Mouse (Mus musculus) c-Kit-positive CD71-negative TER-119-negative erythroid progenitor cells, embryonic 14.5 days (primary cell): ENCODE measurements around the gene Sdsl.

ENCODE experiments used
- DNase-seq: peaks from one replicate; pipeline ENCODE4 v3.0.0-alpha.2; 2013; ENCODE audit warnings: low read depth

Gene Sdsl

DNA sequence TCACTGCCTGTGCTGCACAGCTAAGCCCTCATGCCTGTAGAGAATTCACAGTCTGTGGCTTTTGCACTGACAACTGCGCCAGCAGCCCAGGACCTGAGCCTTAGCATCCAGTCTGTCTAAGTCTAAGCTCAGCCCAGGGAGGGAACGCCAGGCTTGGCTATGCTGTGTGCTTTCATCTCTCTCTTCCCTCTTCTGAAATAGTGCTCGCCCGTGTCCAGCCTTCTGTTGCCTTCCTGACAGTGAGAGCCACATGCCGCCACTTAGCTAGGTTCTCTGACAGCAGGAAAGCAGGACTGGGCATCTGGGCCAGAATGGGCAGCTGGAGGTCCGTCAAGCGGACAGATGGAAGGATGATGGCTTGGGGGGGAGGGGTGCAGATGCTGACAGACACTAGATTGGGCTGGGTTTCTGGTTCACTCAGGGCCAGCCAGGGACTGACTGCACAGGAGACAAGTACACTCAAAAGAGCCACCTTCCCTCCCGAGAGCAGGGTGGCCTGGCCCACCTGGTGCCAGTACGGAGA, 21.3 kb upstream of the Sdsl start:
- DNase-seq = no peak

DNA sequence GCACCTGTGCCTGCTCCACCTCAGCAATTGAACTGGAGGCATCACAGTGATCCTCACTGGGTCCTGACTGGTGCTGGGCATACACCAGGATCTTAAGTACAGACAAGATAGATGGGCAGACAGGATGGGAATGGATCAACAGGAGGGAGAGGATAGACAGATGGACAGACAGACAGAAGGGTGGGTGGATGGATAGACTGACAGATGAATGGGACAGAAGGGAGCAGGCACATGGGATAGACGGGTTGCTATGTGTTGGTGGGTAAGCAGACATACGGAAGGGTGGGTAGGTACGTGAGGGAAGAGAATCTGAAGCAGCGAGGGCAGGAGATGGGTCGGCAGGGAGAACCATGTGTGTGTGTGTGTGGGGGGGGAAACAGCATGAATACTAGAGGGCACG, 20.8 kb upstream of the Sdsl start:
- no peak for DNase-seq

DNA sequence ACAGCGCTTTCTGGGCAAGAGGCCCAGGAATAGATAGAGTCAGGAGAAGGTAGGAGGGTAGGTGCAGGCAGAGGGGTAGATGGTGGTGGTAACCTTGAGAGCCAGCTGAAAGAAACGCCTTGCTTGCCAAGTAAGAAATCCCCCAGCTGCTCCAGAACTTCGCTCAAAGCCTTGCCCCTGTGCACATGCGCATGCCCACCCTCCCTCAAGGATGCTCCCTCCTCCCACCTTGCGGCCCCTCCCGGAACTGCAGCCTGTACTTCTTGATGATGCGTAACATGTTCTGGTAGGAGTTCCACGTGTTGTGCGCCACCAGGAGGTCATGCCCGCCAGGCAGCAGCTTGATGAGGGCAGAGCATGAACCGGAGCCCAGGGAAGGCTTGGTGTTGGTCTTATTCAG, 19.8 kb upstream of the Sdsl start:
- no peak for DNase-seq

DNA sequence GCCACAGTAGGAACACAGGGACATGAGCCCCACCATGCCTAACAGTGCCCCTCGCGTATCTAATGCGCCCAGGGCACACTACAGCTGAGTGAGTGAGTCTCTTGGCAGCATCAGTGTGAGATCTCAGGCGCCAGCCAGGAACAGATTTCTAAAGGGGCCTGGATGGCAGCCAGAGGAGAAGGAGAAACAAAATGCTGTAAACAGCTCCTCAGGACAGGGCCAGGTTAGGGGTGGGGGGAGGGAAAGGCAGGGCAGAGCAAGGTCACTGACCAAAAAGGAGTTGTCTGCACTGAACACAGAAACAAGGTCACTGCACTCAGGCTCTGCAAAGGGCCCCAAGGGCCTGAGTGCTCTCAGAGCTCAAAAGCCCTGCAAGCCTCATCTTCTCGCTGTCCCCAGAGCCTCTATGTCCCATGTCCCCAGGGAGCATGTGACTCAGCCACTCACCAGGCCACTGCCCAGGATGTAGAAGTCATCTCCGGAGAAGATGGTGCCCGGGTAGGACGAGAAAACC, 18.1 kb upstream of the Sdsl start:
- DNase-seq = no peak

DNA sequence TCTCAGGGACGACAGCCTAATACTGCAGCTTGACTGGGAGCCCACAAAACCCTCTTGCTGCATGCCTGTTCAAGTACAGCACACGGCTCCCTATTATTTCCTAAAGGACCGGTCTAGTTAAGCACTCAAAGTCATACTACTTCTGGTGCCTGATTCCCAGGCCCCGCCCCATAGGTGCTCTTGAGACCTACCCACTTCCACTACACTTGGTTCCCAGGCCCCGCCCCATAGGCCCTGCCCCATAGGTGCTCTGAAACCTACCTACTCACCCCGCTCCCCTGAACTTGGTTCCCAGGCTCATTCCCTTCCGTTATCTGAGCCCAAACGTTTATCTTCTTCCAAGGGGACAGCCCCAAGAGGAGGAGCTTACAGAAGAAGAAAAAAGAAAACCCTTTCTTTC, 15.2 kb upstream of the Sdsl start:
- no peak for DNase-seq

DNA sequence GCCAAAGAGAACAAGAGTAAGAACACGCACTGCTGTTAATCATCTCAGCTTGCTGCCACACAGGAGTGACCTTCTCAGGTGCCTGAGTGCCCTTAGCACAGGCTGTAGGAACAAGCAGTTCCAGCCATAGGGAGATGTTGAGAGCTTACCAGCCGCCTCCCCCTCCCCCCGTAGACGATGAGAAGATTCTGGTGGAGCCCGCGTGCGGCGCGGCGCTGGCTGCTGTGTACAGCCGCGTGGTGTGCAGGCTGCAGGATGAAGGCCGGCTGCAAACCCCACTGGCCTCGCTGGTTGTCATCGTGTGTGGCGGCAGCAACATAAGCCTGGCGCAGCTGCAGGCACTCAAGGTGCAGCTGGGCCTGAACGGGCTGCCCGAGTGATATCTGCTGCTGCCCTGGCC, 10.8 kb upstream of the Sdsl start:
- DNase-seq = no peak

DNA sequence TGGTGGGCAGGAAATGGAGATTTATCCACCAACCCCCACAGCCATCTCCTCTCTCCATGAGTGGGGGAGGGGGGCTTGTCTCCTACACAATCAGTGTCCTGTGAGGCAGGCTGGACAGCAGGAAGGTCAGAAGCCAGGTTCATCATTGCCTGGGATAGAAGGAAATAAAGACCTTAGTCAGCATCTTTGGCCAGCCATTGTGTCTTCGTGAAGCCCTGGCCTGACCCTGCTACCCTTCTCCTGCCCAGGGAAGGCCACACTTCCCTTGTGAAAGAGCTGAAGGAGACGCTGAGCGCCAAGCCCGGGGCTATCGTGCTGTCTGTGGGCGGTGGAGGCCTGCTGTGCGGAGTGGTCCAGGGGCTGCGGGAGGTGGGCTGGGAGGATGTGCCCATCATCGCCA, 8.6 kb upstream of the Sdsl start:
- DNase-seq = no peak

DNA sequence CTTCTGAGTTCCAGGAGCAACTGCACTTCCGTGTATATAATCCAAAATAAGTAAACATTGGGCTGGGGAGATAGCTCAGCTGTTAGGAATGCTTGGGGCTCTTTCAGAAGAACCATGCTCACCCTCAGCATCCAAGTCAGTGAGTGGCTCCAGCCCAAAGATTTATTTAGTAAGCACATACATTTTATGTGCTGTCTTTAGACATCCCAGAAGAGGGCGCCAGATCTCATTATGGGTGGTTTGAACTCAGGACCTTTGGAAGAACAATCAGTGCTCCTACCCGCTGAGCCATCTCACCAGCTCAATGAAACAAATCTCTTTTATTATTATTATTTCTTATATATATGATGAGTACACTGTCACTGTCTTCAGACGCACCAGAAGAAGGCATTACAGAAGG, 6.9 kb upstream of the Sdsl start:
- DNase-seq = no peak

DNA sequence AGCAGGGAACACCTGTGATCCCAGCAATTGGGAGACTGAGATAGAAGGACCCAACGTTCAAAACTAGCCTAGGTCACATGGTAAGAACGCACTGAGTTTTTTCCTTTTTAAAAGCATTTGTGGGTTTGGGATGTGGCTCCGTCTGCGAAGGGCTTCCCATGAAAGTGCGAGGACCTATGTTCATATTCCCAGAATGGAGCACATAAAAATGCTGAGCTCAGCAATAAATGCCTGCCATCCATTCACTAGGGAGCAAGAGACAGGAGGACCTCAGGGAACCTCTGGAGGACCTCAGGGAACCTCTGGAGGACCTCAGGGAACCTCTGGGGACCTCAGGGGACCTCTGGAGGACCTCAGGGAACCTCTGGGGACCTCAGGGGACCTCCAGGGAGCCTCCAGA, 5.4 kb upstream of the Sdsl start:
- DNase-seq = no peak

DNA sequence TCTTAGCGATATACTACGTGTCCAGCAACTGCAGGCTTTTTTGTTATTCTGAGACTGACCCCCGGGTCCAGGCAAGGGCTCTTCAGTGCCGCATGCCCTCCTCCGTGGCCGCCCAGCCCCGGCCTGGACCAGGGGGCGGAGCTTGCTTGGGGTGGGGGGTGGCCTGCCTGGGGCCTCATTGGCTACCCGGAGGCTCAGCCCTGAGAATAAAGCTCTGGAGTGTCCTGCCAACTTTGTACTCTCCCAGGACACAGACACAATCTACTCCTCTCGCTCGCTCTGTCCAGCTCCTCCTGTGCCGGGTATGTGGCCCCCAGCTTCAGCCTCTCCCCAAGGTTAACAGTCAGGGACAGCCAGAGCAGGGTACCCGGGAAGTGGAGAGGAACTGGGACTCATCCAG, 3.7 kb upstream of the Sdsl start, which contains the start of gene Sds:
Gene Sds (plus strand): TSS at position 231 of the 400 bp plus-strand sequence.
- no peak for DNase-seq

DNA sequence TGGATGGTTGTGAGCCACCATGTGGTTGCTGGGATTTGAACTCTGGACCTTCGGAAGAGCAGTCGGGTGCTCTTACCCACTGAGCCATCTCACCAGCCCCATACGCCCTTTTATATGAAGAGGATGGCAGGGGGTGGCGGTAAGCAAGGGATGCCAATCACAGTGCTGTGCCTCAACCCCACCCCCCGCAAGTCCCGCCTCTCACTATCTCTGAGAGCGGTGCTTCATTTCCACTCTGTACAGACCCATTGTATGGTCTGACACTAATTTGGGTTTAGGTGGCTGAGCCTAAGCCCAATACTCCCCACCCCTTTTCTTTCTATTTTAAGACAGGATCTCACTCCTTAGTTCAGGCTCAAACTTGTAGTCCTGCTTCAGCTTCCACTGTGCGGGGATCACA, 3.3 kb upstream of the Sdsl start:
- no peak for DNase-seq

DNA sequence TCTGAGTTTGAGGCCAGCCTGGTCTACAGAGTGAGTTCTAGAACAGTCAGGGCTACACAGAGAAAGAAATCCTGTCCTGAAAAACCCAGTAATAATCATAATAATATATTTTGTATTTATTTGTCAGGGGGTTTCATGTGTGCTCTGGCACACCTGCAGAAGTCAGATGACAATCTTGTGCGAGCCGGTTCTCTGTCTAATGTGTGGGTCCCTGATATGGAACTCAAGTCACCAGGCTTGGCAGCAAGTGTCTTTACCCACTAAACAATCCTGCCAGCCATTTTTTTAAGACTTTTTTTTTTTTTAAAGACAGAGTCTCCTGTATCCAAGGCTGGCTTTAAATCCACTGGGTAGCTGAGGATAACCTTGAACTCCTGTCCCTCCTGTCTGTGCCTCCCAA, 751 bp upstream of the Sdsl start:
- no peak for DNase-seq

DNA sequence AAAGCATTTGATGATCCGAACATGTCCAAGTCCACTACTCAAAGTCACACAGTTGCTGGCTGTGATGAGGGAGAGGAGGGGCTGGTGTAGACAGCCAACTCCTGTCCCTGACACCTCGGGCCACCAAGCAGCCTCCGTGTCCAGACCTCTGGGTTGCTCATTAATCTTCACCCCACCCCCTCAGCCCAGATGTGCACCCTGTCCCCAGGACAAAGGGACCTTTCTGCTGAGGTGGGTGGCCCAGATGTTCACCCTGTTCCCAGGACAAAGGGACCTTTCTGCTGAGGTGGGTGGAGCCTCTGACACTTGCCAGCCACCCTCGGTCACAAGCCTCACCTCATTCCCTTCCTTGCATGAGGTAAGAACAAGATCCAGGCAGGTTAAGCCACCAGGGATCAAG, 1.1 kb downstream of the Sdsl start:
- no peak for DNase-seq

DNA sequence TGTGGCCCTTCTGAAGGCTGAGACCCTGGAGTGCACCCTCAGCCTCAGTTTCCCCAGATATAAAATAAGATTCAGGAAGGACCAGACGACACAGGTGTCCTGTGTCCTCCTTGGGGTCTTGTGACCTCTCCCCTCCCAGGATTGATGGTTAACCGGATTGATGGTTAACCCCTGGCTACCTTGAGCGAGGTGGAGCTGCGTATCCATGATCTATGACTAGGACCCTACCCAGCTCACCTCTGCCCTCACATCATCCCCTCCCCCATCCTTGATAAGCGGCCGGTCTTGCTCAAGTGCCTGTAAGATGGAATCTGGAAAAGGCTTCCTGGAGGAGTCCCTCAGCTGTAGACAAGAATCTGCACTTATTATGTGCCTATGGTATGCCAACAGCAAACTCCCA, 3.8 kb downstream of the Sdsl start:
- DNase-seq = no peak

DNA sequence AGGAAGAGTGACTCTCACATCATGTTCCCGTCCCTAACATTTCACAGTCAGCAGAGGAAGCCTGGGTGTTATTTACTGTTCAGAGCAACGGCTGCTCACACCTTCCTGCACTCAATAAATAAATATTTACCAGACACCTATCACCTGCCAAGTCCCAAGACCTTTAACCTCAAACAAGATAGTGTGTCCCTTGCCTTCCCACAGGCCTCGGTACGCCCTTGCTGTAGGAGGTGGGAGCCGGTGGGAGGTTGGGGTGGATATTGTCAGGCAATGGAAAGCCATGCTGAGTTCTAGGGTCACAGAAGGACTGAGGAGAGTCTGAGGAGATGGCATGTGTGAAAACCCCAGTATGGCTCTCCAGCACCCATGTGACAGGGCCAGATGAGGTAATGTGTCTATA, 4.3 kb downstream of the Sdsl start:
- no peak for DNase-seq

DNA sequence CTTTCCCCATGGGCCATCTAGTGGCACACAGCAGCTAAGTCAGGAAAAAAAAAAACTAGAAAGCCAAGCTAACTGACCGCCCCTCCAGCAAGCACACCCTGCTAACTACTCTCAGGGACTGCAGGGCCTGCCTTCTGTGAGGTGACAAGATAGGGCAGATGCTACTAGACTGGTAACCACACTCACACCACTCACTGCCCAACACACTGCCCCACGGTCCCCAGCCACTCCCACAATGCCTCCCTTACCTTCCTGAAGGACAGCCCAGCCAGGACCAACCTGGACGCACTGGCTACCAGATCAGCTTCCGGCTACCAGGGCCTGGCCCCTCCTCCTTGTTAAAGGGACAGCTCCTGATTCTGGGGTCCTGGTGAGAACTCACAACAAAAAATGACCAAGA, 5.6 kb downstream of the Sdsl start:
- no peak for DNase-seq

DNA sequence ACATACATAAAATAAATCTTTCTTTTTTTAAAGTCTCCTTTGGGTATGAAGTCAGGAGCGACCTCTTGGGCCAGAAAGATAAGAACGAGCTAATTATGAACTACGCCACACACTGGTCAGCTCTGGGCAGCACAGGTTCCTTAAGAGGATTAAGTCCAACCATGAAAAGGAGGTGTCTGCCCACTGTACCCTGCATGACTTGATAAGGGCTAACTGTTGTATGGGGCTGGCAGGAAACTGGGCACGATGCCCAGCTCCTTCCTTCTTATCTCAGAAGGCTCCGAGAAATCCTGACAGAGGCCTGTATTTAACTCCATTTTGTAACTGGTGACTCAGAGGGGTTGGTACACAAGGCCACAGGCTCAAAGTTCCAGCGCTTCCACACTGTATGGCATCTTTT, 6.8 kb downstream of the Sdsl start:
- peak; percentile 16 for DNase-seq

DNA sequence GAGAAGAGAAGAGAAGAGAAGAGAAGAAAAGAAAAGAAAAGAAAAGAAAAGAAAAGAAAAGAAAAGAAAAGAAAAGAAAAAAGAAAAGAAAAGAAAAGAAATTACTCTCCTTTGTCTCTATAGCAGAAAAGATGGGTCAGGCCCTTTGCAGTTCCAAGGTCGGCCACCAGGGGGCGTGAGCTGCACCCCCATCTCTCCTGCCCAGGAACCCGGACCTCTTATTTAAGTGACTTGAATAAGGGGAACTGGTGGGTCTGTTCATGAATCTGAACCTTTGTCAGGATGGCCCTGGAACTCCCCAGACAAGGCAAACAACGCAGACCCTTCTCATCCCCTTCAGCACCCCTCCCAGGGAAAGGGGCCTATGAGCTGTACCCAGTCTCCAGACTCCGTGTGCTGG, 7.5 kb downstream of the Sdsl start:
- DNase-seq = peak; percentile 18

DNA sequence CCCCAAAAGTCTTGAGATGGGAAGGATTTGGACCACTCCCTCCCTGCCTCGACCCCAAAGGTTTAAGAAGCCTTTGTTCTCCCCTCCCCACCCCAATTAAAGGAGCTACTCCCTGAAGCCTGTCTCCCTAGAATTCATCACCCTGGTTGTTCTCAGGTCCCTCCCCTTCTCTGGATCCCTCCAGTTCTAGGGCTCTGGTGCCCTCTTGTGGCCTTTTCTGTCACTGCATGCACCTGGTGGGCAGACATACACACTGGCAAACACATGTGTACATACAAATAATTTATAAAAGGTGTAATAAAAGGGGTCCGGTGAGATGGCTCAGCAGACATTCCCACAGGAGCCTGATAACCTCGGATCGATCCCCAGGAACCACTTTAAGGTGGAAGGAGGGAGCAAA, 8.3 kb downstream of the Sdsl start:
- no peak for DNase-seq

DNA sequence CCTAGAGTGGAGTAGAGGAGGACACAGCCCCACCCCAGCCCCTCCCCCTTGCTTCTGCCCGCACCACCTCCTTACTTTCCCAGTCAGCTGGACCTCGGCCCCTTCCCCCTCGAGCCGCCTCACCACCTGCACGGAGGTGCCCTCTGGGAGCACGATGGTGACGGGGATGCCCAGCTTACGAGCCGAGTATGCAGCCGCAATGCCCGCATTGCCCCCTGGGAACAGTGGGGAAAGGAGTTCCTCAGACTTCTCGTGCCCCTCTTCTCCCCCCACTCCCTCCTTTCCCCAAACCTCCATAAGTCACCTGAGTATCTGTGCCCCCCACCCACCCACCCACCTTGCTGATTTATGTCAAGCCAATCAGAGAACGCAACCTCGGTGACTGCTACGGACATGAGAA, 10.7 kb downstream of the Sdsl start:
- DNase-seq = no peak

DNA sequence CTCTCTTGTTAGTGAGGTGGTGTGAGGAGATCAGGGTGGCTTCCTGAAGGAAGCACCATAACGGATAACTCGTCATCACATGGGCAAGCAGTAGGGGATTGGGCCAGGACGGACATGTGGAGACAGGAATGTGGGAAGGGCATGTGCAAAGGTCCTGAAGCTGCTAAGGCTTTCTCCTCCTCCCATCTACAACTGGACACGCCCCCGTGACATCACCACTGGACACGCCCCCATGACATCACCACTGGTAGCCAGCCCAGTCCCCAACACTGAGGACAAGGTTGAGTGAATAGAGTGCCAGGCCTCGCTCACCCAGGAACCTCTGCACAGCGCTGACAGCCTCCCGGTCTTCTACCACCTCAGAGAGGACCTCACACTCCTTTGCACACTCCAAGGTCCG, 13.5 kb downstream of the Sdsl start:
- DNase-seq = no peak

DNA sequence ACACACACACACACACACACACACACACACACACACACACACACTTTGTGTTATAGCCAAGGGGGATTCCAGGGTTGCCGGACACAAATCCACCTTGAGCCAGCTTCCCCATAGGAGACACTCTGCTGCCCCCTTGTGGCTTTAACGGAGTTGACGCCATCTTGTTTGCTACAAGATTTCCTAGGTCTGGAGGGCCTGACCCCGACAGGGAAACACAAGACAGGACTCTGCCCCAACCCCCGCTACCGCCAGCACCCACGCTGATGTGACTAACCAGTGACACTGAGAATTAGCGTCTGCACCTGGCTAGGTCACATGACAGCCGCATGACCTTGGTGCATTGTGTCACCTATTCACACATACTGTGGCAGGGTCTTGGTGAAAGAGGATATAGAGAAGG, 15.0 kb downstream of the Sdsl start:
- peak; percentile 70 for DNase-seq

DNA sequence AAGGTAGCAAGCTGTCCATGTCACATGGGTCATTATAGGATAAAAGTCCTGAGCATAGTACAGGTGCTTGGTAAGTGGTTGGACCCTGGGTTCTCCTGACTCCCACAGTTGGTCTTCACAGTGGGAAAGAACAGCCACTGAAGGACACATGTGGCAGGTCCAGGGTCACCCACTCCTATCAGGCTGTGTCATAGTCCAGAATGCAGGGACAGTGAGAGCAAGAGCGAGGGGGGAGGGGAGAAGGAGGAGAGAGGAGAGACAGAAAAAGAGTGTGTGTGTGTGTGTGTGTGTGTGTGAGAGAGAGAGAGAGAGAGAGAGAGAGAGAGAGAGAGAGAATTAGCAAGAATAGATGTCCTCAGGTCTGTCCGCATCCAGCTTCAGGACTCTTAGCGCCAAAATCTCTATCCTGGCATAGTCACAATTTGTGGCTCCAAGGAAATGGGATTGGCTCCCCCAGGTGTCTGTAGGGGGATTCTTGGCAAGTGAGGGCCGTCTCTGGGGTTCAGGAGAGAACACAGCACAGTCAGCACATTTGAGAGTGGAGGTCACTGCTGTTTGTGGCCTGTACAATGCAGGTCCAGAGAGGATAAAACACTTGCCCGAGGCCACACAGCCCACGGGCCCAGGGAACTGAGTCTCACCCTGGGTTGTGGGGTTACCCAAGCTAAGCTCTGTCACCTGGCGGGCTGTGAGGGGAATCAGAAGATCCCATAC, 15.6 kb downstream of the Sdsl start:
- DNase-seq = no peak

DNA sequence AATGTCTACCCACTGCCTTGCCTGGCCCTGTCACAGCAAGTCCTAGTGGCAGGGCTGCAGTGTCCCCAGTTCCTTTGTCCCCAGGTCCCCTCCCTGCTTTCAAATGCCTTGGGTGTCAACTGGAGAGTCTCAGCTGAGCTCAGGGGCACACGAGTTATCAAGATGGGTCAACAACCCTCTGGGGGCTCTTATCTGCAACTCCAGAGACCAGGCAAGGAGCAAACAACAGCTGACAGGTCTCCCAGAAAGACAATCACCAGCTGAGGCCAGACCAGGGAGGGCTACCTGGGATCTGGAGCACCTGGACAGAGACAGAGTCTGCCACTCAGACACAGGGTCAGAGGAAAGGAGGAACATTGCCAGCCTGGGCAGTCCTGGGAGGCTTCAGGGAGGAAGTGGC, 16.4 kb downstream of the Sdsl start:
- no peak for DNase-seq
